Mouse (Mus musculus) limb, embryonic 14.5 days (tissue): ENCODE data around the gene Dgki. TPM values are rescaled to one million over a fixed set of nuclear protein-coding genes. Genes with fewer than 3 reads are reported as not detected.

Experiments used
- ATAC-seq: fragments of 200-750 bp; cut with Nextera tagmentation; 2 replicates; pipeline ENCODE4 v1.8.0; 2017; ENCODE audit warnings: low read depth, moderate number of reproducible peaks, moderate TSS enrichment; ENCODE audit not compliant: low FRiP score
- DNase-seq: peaks from one replicate; pipeline ENCODE4 v3.0.0-alpha.2; 2015; ENCODE audit warnings: low spot score
- H3K27ac ChIP-seq: fragments of 300-500 bp; sonication (generic); replicated peaks from 2 replicates; pipeline ENCODE4 v1.5.1; 2014; ENCODE audit warnings: low read depth, mild to moderate bottlenecking, low read length, moderate library complexity, mixed read lengths
- H3K27me3 ChIP-seq: fragments of 300-500 bp; sonication (generic); 2 replicates; pipeline ENCODE4 v1.6.1; 2014; ENCODE audit warnings: low read length, mixed read lengths; ENCODE audit not compliant: control insufficient read depth, insufficient read depth
- H3K36me3 ChIP-seq: fragments of 300-500 bp; sonication (generic); 2 replicates; pipeline ENCODE4 v1.6.1; 2014; ENCODE audit warnings: mild to moderate bottlenecking, low read length, moderate library complexity, mixed read lengths; ENCODE audit not compliant: control insufficient read depth, insufficient read depth
- H3K4me1 ChIP-seq: fragments of 300-500 bp; sonication (generic); 2 replicates; pipeline ENCODE4 v1.6.1; 2014; ENCODE audit warnings: antibody characterized with exemption, low read length, mixed read lengths; ENCODE audit not compliant: control insufficient read depth, insufficient read depth
- H3K4me2 ChIP-seq: fragments of 300-500 bp; sonication (generic); replicated peaks from 2 replicates; pipeline ENCODE4 v1.6.1; 2014; ENCODE audit warnings: low read depth, mild to moderate bottlenecking, low read length, moderate library complexity; ENCODE audit not compliant: severe bottlenecking
- H3K4me3 ChIP-seq: fragments of 300-500 bp; sonication (generic); replicated peaks from 2 replicates; pipeline ENCODE4 v1.5.1; 2014; ENCODE audit warnings: low read length
- H3K9ac ChIP-seq: fragments of 300-500 bp; sonication (generic); 2 replicates; pipeline ENCODE4 v1.6.1; 2014; ENCODE audit warnings: mild to moderate bottlenecking, low read depth, low read length, moderate library complexity; ENCODE audit not compliant: severe bottlenecking
- H3K9me3 ChIP-seq: fragments of 300-500 bp; sonication (generic); 2 replicates; pipeline ENCODE4 v1.6.1; 2016; ENCODE audit warnings: low read length; ENCODE audit not compliant: control insufficient read depth
- POLR2A ChIP-seq: fragments of 200-500 bp; IDR thresholded peaks from 2 replicates; pipeline ENCODE4 v1.8.0; 2012; ENCODE audit warnings: inconsistent platforms, mild to moderate bottlenecking, moderate library complexity, borderline replicate concordance; ENCODE audit not compliant: insufficient read depth, insufficient read length; ENCODE audit errors: extremely low read depth
- WGBS: fragments of 180-500 bp; shearing (Covaris S2); extraction: QIAGEN DNeasy Blood & Tissue Kit; methylation state at CpG from one replicate; pipeline ENCODE4 v1.1.7; 2014; 5-methylcytosine and 5-hydroxymethylcytosine counted together
- polyA plus RNA-seq, 2 experiments: library from polyadenylated mRNA; depleted of rRNA in 1 of 2; stranded (reverse) in 1 of 2; unstranded in 1 of 2; fragments of >200 nt; fragmentation: Nextera tagmentation in 1 of 2; extraction: Ambion mirVana in 1 of 2; gene quantifications; 2 replicates each; pipeline versions ENCODE4 v1.2.1 to v1.2.3; 2012 to 2014

The Dgki gene
- polyA plus RNA-seq, 2 experiments = 0.58 to 0.85 TPM

GRCm38 (mm10) chr6:37089148-37090111, 210.6 kb downstream of the Dgki start:
- Histone ChIP-seq H3K4me3 (no peak overlapping the region), H3K27me3 (no peaks in the 10 kb centered on the region), H3K4me2 (no peak overlapping the region), H3K4me1 (no peaks in the 10 kb centered on the region), H3K36me3 (no peaks in the 10 kb centered on the region), H3K9ac (no peak overlapping the region), H3K9me3 (no peaks in the 10 kb centered on the region), H3K27ac (no peak overlapping the region)
- no peak for DNase-seq
- no peak for ATAC-seq
- WGBS = 61% methylated on average over 8 of the region's 8 CpGs
- TF ChIP-seq POLR2A = no peak

- no peak for TF ChIP-seq POLR2A
- Histone ChIP-seq H3K27ac (no peak overlapping the region), H3K4me2 (no peak overlapping the region), H3K9ac (no peak overlapping the region), H3K4me1 (no peaks in the 10 kb centered on the region), H3K36me3 (no peaks in the 10 kb centered on the region), H3K27me3 (no peaks in the 10 kb centered on the region), H3K4me3 (no peak overlapping the region), H3K9me3 (no peaks in the 10 kb centered on the region)
- no peak for ATAC-seq
- 85% methylated on average over 3 of the region's 3 CpGs for WGBS
- no peak for DNase-seq
Measured at GRCm38 (mm10) chr6:37082990-37083389, 217.0 kb downstream of the Dgki start.

- Histone ChIP-seq H3K9ac (no peak overlapping the region), H3K4me1 (no peaks in the 10 kb centered on the region), H3K27me3 (no peaks in the 10 kb centered on the region), H3K4me2 (no peak overlapping the region), H3K27ac (no peak overlapping the region), H3K9me3 (no peaks in the 10 kb centered on the region), H3K36me3 (no peaks in the 10 kb centered on the region), H3K4me3 (no peak overlapping the region)
- no peak for TF ChIP-seq POLR2A
- ATAC-seq = no peak
- 41% methylated on average over 9 of the region's 9 CpGs for WGBS
- no peak for DNase-seq
Measured at GRCm38 (mm10) chr6:37072401-37073016, 227.5 kb downstream of the Dgki start.

GRCm38 (mm10) chr6:37069836-37070600, 230.0 kb downstream of the Dgki start:
- Histone ChIP-seq H3K27ac (no peak overlapping the region), H3K27me3 (no peaks in the 10 kb centered on the region), H3K9me3 (no peaks in the 10 kb centered on the region), H3K4me1 (no peaks in the 10 kb centered on the region), H3K4me3 (no peak overlapping the region), H3K36me3 (no peaks in the 10 kb centered on the region), H3K4me2 (no peak overlapping the region), H3K9ac (no peak overlapping the region)
- WGBS = 68% methylated on average over 14 of the region's 14 CpGs
- ATAC-seq (no peak), DNase-seq (no peak)
- no peak for TF ChIP-seq POLR2A

- Histone ChIP-seq H3K27ac (no peak overlapping the region), H3K27me3 (no peaks in the 10 kb centered on the region), H3K4me3 (no peak overlapping the region), H3K4me2 (no peak overlapping the region), H3K9ac (no peak overlapping the region), H3K4me1 (no peaks in the 10 kb centered on the region), H3K36me3 (no peaks in the 10 kb centered on the region), H3K9me3 (no peaks in the 10 kb centered on the region)
- TF ChIP-seq POLR2A = no peak
- 87% methylated on average over 6 of the region's 6 CpGs for WGBS
- ATAC-seq = no peak
- DNase-seq = no peak
Measured at GRCm38 (mm10) chr6:37068737-37069136, 231.2 kb downstream of the Dgki start.
